Mouse (Mus musculus): ENCODE results near the gene Rnase11.

The Rnase11 gene

DNA sequence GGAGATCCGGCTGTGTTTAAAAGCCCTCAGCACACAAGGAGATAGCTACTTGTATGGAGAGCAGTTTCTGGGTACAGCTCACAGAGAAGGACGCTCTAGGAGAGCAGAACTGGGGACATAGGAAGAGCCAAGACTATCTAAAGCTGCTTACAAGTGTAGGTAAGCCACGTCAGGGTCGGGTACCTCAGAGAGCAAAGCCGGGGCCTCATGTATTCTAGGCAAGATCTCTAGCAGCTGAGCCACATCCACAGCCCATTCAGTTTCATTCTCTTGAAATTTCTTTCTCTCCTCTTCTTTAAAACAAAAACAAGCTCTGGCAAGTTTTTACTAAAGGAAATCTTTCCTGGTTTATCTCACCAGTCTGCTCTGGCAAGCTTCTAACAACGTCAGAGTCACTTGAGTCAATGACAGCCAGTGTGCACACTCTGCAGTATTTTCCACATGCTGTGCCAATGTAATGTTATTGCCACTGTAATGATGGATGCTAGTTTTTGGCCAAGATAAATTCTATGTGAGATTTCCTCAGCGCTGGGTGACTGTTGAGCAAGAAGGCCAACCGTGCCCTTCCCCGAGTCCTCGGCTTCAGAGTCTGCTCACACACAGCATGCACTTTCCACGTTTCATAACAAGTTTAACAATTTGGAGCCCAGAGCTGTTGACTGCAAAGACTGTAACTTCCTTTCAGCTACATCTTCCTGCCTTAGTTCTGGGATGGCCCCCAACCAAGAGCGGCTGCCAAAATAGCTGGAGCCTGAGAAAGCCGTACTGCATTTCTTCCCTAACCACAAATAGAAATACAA, 41.8 kb downstream of the Rnase11 start:
- DNase-seq = no peak

- DNase-seq = no peak
Observed at GRCm38 (mm10) chr14:51007152-51007801, 42.7 kb downstream of the Rnase11 start, which contains the start of gene Rnase10. Gene Rnase10 (plus strand): TSS chr14:51007751.

All from cerebellum, adult 11-12 months (tissue).